24 mouse cellular contexts compared by ENCODE assay signal in genomic region chr5:15776106-15776505, GRCm38 (mm10).
DNase-seq lines count a peak whose midpoint lies in the region; ATAC-seq and TF ChIP-seq lines count a peak whose summit lies in the region.
"Had no signal": no experiment of that assay in that cellular context is flagged by ENCODE, and none has a peak within 500 bp of the region (broad histone marks: within the 10 kb centered on the region; RNA-seq: fewer than 3 reads in every experiment).

No protein-coding gene starts in this region.

- no peak for TF ChIP-seq EP300 in ES-Bruce4 (IDR thresholded peaks at IDR 0.05; ENCODE audit: insufficient read depth, low read depth, low read length)

- TF ChIP-seq CTCF in ES-Bruce4 (IDR thresholded peaks at IDR 0.05; ENCODE audit: low read depth, low read length): no peak

- peaks cover 3% of the 10 kb centered on the region for H3K4me1 ChIP-seq in ES-Bruce4 (ENCODE audit: control insufficient read depth, insufficient read depth, low read length)
- H3K4me1 ChIP-seq in hindbrain, embryonic 14.5 days (replicated peaks; ENCODE audit: control insufficient read depth, insufficient read depth, low read length): no peaks in the 10 kb centered on the region

- no peak for DNase-seq in frontal cortex, postnatal 25 days (ENCODE audit: low spot score in 2 of 2)
- peak; percentile 38 for DNase-seq in brain, adult 2 months (ENCODE audit: low read depth, low spot score)
- DNase-seq in telencephalon, adult 2 months (ENCODE audit: low read depth, low spot score): peak; percentile 31
- DNase-seq in neural tube, embryonic 10.5 days (ENCODE audit: extremely low spot score, low spot score): no peak
- DNase-seq in hindbrain, embryonic 14.5 days (ENCODE audit: low spot score): no peak
- no peak for DNase-seq in embryo, embryonic 11 days
- DNase-seq: adrenal gland, adult 2 months; adrenal gland, adult 8-10 months; adrenal gland, postnatal 10 days; adrenal gland, postnatal 14 days; adrenal gland, postnatal 25 days; adrenal gland, postnatal 36 days; B cell, adult 2 months; cerebellum, adult 11 months; cerebellum, adult 11-12 months; cerebellum, adult 18-20 months; cerebellum, adult 2 months had no signal

- TF ChIP-seq POLR2A in ES-Bruce4 (IDR thresholded peaks at IDR 0.05; ENCODE audit: insufficient read depth, low read length): no peak

- no peak overlapping the region for H3K9ac ChIP-seq in ES-Bruce4 (ENCODE audit: low read depth, poor library complexity, severe bottlenecking)
- H3K9ac ChIP-seq in hindbrain, embryonic 14.5 days: no peak overlapping the region

- 0 out of 2 replicates have a peak overlapping the region, but pooled peaks have one; percentile 1 for H3K27ac ChIP-seq in ES-Bruce4 (ENCODE audit: insufficient read depth, low read length)
- no peak overlapping the region for H3K27ac ChIP-seq in hindbrain, embryonic 14.5 days

- H3K4me2 ChIP-seq in hindbrain, embryonic 14.5 days (replicated peaks): no peak overlapping the region

- peak; percentile 57 for ATAC-seq in frontal cortex, adult (ENCODE audit: low TSS enrichment)
- ATAC-seq in hindbrain, embryonic 14.5 days (ENCODE audit: low FRiP score): no peak
- ATAC-seq: activated CD4-positive, CD25-positive, alpha-beta regulatory T cell, adult 4 months; CD4-positive, CD25-positive, alpha-beta regulatory T cell, adult 4 months; Patski had no signal

- H3K9me3 ChIP-seq in ES-Bruce4 (replicated peaks; ENCODE audit: control insufficient read depth, insufficient read depth, low read length, poor library complexity, severe bottlenecking): peaks cover 11% of the 10 kb centered on the region; the same call in 1 of the 2 replicates
- H3K9me3 ChIP-seq in hindbrain, embryonic 14.5 days (ENCODE audit: control insufficient read depth, low read length): no peaks in the 10 kb centered on the region
- H3K9me3 ChIP-seq: G1E had no signal

- no peaks in the 10 kb centered on the region for H3K27me3 ChIP-seq in ES-Bruce4 (ENCODE audit: control insufficient read depth, insufficient read depth, low read length, poor library complexity, severe bottlenecking)
- no peaks in the 10 kb centered on the region for H3K27me3 ChIP-seq in hindbrain, embryonic 14.5 days (ENCODE audit: control insufficient read depth, insufficient read depth, low read length)
- H3K27me3 ChIP-seq: CH12.LX had no signal

- no peak overlapping the region for H3K4me3 ChIP-seq in ES-Bruce4 (ENCODE audit: low read depth, low read length)
- no peak overlapping the region for H3K4me3 ChIP-seq in hindbrain, embryonic 14.5 days (replicated peaks; ENCODE audit: low read length)

- WGBS in hindbrain, embryonic 14.5 days: 89% methylated on average over 3 of the region's 3 CpGs

- no peaks in the 10 kb centered on the region for H3K36me3 ChIP-seq in ES-Bruce4 (ENCODE audit: control insufficient read depth, insufficient read depth, low read length, poor library complexity, severe bottlenecking)
- no peaks in the 10 kb centered on the region for H3K36me3 ChIP-seq in hindbrain, embryonic 14.5 days (replicated peaks; ENCODE audit: control insufficient read depth, insufficient read depth)
- H3K36me3 ChIP-seq: G1E had no signal

Comparison
In these comparisons a context has a peak if more than half of its experiments do, and no peak if none do; other contexts are left out.
1. DNase-seq: peak in brain, adult 2 months (single experiment) and telencephalon, adult 2 months (single experiment); none in frontal cortex, postnatal 25 days (0 of 2), neural tube, embryonic 10.5 days (single experiment), hindbrain, embryonic 14.5 days (single experiment) and embryo, embryonic 11 days (single experiment).